In the genomic region with DNA sequence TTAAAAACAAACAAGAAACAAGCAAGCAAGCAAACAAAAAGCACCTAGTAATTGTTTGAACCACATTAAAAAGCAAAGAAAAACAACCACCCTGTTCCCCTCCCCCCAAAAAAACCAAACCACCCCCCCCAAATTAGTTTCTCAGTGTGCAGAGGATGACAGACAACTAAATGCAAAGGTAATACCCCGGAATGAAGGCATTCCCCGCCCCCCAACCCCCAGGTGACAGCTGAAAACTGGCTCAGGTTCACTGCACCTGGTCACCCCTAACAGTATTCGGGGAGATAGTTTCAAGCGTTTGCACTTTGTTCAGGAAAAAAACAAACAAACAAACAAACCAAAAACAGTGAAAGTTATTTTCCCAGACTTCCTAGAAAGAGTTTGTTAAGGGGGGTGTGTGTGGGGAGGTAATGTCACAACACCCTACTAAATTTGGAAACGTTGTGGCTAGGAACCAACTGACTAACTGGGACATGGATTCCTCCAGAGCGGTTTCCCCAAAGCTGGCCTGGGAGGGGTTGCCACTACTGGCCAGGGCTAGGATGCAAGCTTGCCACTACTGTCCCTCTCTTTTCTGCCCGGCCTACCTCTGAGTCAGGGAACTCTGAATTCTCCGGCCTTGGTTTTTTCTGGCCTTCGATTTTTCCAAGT, we compare ENCODE assay signal across 8 mouse cellular contexts. TPM values are rescaled to one million over a fixed set of nuclear protein-coding genes. Genes with fewer than 3 reads are reported as not detected.
DNase-seq lines count a peak whose midpoint lies in the region; ATAC-seq and TF ChIP-seq lines count a peak whose summit lies in the region.

No protein-coding gene starts in this region.

- peak overlapping the region; percentile 58 for H3K4me2 ChIP-seq in forebrain, embryonic 13.5 days
- H3K4me2 ChIP-seq in hindbrain, embryonic 11.5 days (replicated peaks; ENCODE audit: low read depth, low read length): no peak overlapping the region
- H3K4me2 ChIP-seq in stomach, embryonic 16.5 days (ENCODE audit: low read depth, low read length): peak overlapping the region; percentile 58

- H3K79me2 ChIP-seq in liver, adult 2 months (ENCODE audit: control insufficient read depth, insufficient read depth, low read length): no peaks in the 10 kb centered on the region

- no peak overlapping the region for H3K9ac ChIP-seq in liver, adult 2 months (ENCODE audit: low read depth, low read length)
- H3K9ac ChIP-seq in forebrain, embryonic 13.5 days: peak overlapping the region; percentile 10; the same call in 1 of the 2 replicates
- no peak overlapping the region for H3K9ac ChIP-seq in hindbrain, embryonic 11.5 days (ENCODE audit: low read depth, low read length)
- H3K9ac ChIP-seq in stomach, embryonic 16.5 days (ENCODE audit: low read length): peak overlapping the region; percentile 13; the same call in 1 of the 2 replicates

- H3K27ac ChIP-seq in liver, adult 2 months (replicated peaks; ENCODE audit: insufficient read depth, low read depth, low read length): no peak overlapping the region
- peak overlapping the region; percentile 94 for H3K27ac ChIP-seq in forebrain, embryonic 13.5 days
- peak overlapping the region; percentile 95 for H3K27ac ChIP-seq in hindbrain, embryonic 11.5 days (ENCODE audit: low read depth, low read length)
- H3K27ac ChIP-seq in stomach, embryonic 16.5 days (ENCODE audit: low read length): peak overlapping the region; percentile 34

- no peak overlapping the region for H3K4me3 ChIP-seq in liver, adult 2 months (ENCODE audit: insufficient read depth, low read depth, low read length)
- H3K4me3 ChIP-seq in forebrain, embryonic 13.5 days: no peak overlapping the region
- H3K4me3 ChIP-seq in hindbrain, embryonic 11.5 days (ENCODE audit: low read depth, low read length): no peak overlapping the region
- no peak overlapping the region for H3K4me3 ChIP-seq in stomach, embryonic 16.5 days (replicated peaks; ENCODE audit: low read length)

- no peak for ATAC-seq in forebrain, embryonic 13.5 days
- ATAC-seq in hindbrain, embryonic 11.5 days (ENCODE audit: low FRiP score): no peak
- ATAC-seq in stomach, embryonic 16.5 days (ENCODE audit: insufficient read depth, low FRiP score): no peak
- ATAC-seq in CD4-positive, CD25-positive, alpha-beta regulatory T cell, adult 4 months: no peak

- peaks cover 2% of the 10 kb centered on the region; the same call in 1 of the 2 replicates for H3K27me3 ChIP-seq in liver, adult 2 months (ENCODE audit: control insufficient read depth, insufficient read depth, low read length)
- H3K27me3 ChIP-seq in forebrain, embryonic 13.5 days: no peaks in the 10 kb centered on the region
- H3K27me3 ChIP-seq in hindbrain, embryonic 11.5 days (ENCODE audit: control insufficient read depth, insufficient read depth, low read length): no peaks in the 10 kb centered on the region
- no peaks in the 10 kb centered on the region for H3K27me3 ChIP-seq in stomach, embryonic 16.5 days (ENCODE audit: control insufficient read depth, insufficient read depth, low read length)

- no peaks in the 10 kb centered on the region for H3K36me3 ChIP-seq in liver, adult 2 months (ENCODE audit: control insufficient read depth, insufficient read depth, low read length)
- no peaks in the 10 kb centered on the region for H3K36me3 ChIP-seq in forebrain, embryonic 13.5 days (ENCODE audit: poor library complexity, severe bottlenecking)
- H3K36me3 ChIP-seq in hindbrain, embryonic 11.5 days (ENCODE audit: control insufficient read depth, insufficient read depth, low read length): no peaks in the 10 kb centered on the region
- H3K36me3 ChIP-seq in stomach, embryonic 16.5 days (ENCODE audit: control insufficient read depth, insufficient read depth, low read length): no peaks in the 10 kb centered on the region

- H3K9me3 ChIP-seq in forebrain, embryonic 13.5 days (replicated peaks): no peaks in the 10 kb centered on the region
- H3K9me3 ChIP-seq in hindbrain, embryonic 11.5 days (ENCODE audit: control insufficient read depth, low read length): no peaks in the 10 kb centered on the region
- no peaks in the 10 kb centered on the region for H3K9me3 ChIP-seq in stomach, embryonic 16.5 days (replicated peaks; ENCODE audit: control insufficient read depth, low read length)

- no peak for TF ChIP-seq POLR2A in liver, adult 2 months (IDR thresholded peaks at IDR 0.05; ENCODE audit: extremely low read depth, insufficient read depth, low read length)

- WGBS in liver, adult 2 months: 31% methylated on average over 9 of the region's 9 CpGs
- 14% methylated on average over 9 of the region's 9 CpGs for WGBS in forebrain, embryonic 13.5 days
- WGBS in hindbrain, embryonic 11.5 days: 18% methylated on average over 9 of the region's 9 CpGs
- 36% methylated on average over 9 of the region's 9 CpGs for WGBS in stomach, embryonic 16.5 days

- no peak for TF ChIP-seq CTCF in liver, adult 2 months (IDR thresholded peaks at IDR 0.05; ENCODE audit: low read depth, low read length)

- DNase-seq in liver, adult 2 months (ENCODE audit: extremely low read depth, low read depth, low spot score): peak; percentile 52
- no peak for DNase-seq in liver
- DNase-seq in hindbrain, embryonic 11.5 days (ENCODE audit: low spot score): peak; percentile 40
- peak; percentile 62 for DNase-seq in lung, postnatal 10 days
- DNase-seq in frontal cortex, postnatal 36 days (ENCODE audit: low spot score in 2 of 2): no peak

- peaks cover 2% of the 10 kb centered on the region; the same call in 1 of the 2 replicates for H3K4me1 ChIP-seq in liver, adult 2 months (ENCODE audit: control insufficient read depth, insufficient read depth, low read length)
- H3K4me1 ChIP-seq in forebrain, embryonic 13.5 days: peaks cover 69% of the 10 kb centered on the region
- peaks cover 5% of the 10 kb centered on the region for H3K4me1 ChIP-seq in hindbrain, embryonic 11.5 days (replicated peaks; ENCODE audit: control insufficient read depth, insufficient read depth, low read length)
- H3K4me1 ChIP-seq in stomach, embryonic 16.5 days (ENCODE audit: control insufficient read depth, insufficient read depth, low read length): peaks cover 21% of the 10 kb centered on the region

RNA-seq across cellular contexts. Expression of a gene that starts 6.4 kb away (rescaled TPM):
- total RNA-seq in liver, adult 2 months (2014; rRNA removed): 6.5 and 32.6 TPM in 2 replicates
- polyA plus RNA-seq in liver, adult 2 months (2012; rRNA removed): 0.12 TPM in 1 of 2 replicates, not detected in the other
- 4.1 and 5.2 TPM in 2 replicates for polyA plus RNA-seq in forebrain, embryonic 13.5 days (2015; fragmentation: Nextera tagmentation; extraction: Ambion mirVana)
- polyA plus RNA-seq in hindbrain, embryonic 11.5 days (2014; fragmentation: Nextera tagmentation; extraction: Ambion mirVana): 6.8 and 9.4 TPM in 2 replicates
- 688 and 708 TPM in 2 replicates for polyA plus RNA-seq in stomach, embryonic 16.5 days (2015; fragmentation: Nextera tagmentation; extraction: Ambion mirVana)
- 1 to 10 TPM; 1.0 to 1.2 TPM for polyA plus RNA-seq in CD4-positive, CD25-positive, alpha-beta regulatory T cell, adult 4 months (2017; shearing (Covaris generic))

RNA-seq across cellular contexts. Expression of a gene that starts 20.4 kb away (rescaled TPM):
- total RNA-seq in liver, adult 2 months (2014; rRNA removed): not detected in 2 replicates
- polyA plus RNA-seq in liver, adult 2 months (2012; rRNA removed): not detected in 2 replicates
- 3.4 and 3.6 TPM in 2 replicates for polyA plus RNA-seq in forebrain, embryonic 13.5 days (2015; fragmentation: Nextera tagmentation; extraction: Ambion mirVana)
- polyA plus RNA-seq in hindbrain, embryonic 11.5 days (2014; fragmentation: Nextera tagmentation; extraction: Ambion mirVana): 3.5 and 3.9 TPM in 2 replicates
- 1.4 and 1.5 TPM in 2 replicates for polyA plus RNA-seq in stomach, embryonic 16.5 days (2015; fragmentation: Nextera tagmentation; extraction: Ambion mirVana)
- not detected for polyA plus RNA-seq in CD4-positive, CD25-positive, alpha-beta regulatory T cell, adult 4 months (2017; shearing (Covaris generic))

RNA-seq across cellular contexts. Expression of a gene that starts 38.1 kb away (rescaled TPM):
- 0.20 TPM in 1 of 2 replicates, not detected in the other for total RNA-seq in liver, adult 2 months (2014; rRNA removed)
- not detected in 2 replicates for polyA plus RNA-seq in liver, adult 2 months (2012; rRNA removed)
- polyA plus RNA-seq in forebrain, embryonic 13.5 days (2015; fragmentation: Nextera tagmentation; extraction: Ambion mirVana): 0.26 TPM in 1 of 2 replicates, not detected in the other
- polyA plus RNA-seq in hindbrain, embryonic 11.5 days (2014; fragmentation: Nextera tagmentation; extraction: Ambion mirVana): 0.36 and 0.37 TPM in 2 replicates
- polyA plus RNA-seq in stomach, embryonic 16.5 days (2015; fragmentation: Nextera tagmentation; extraction: Ambion mirVana): not detected in 2 replicates
- not detected for polyA plus RNA-seq in CD4-positive, CD25-positive, alpha-beta regulatory T cell, adult 4 months (2017; shearing (Covaris generic))

RNA-seq across cellular contexts. Expression of a gene that starts 38.2 kb away (rescaled TPM):
- 9.2 and 12.0 TPM in 2 replicates for total RNA-seq in liver, adult 2 months (2014; rRNA removed)
- 18.4 and 23.5 TPM in 2 replicates for polyA plus RNA-seq in liver, adult 2 months (2012; rRNA removed)
- 37.6 and 41.4 TPM in 2 replicates for polyA plus RNA-seq in forebrain, embryonic 13.5 days (2015; fragmentation: Nextera tagmentation; extraction: Ambion mirVana)
- polyA plus RNA-seq in hindbrain, embryonic 11.5 days (2014; fragmentation: Nextera tagmentation; extraction: Ambion mirVana): 47.9 and 51.6 TPM in 2 replicates
- 29.9 and 31.6 TPM in 2 replicates for polyA plus RNA-seq in stomach, embryonic 16.5 days (2015; fragmentation: Nextera tagmentation; extraction: Ambion mirVana)
- polyA plus RNA-seq in CD4-positive, CD25-positive, alpha-beta regulatory T cell, adult 4 months (2017; shearing (Covaris generic)): 10 to 100 TPM; 59.9 to 60.8 TPM

Comparison
In these comparisons a context has a peak if more than half of its experiments do, and no peak if none do; other contexts are left out.
1. DNase-seq: peak in liver, adult 2 months (single experiment), hindbrain, embryonic 11.5 days (single experiment) and lung, postnatal 10 days (single experiment); none in liver (single experiment) and frontal cortex, postnatal 36 days (0 of 2).
2. H3K9ac ChIP-seq: peak in forebrain, embryonic 13.5 days (single experiment) and stomach, embryonic 16.5 days (single experiment); none in liver, adult 2 months (single experiment) and hindbrain, embryonic 11.5 days (single experiment).
3. RNA of a gene that starts 6.4 kb away (polyA plus RNA-seq): 688 to 708 TPM in stomach, embryonic 16.5 days; 6.8 to 9.4 TPM in hindbrain, embryonic 11.5 days, 4.1 to 5.2 TPM in forebrain, embryonic 13.5 days, 1.0 to 1.2 TPM in CD4-positive, CD25-positive, alpha-beta regulatory T cell, adult 4 months and 0.12 TPM in liver, adult 2 months; every median in the first group is over 10 times any median in the second.